Mouse (Mus musculus) T-helper 1 cell (primary cell): ENCODE measurements at regions not wholly inside any gene's neighbourhood (a gene's known extent, or its start where the extent isn't known, plus 50 kb on each side); places are given as distances from the start of the nearest gene placed in this dataset.

Experiments
- in situ Hi-C: fragments of 300-600 bp; cut with MboI, MseI; formaldehyde crosslinking; loops from one replicate; pipeline ENCODE4 v1.15.1; 2025; ENCODE audit warnings: high pct_unique_total_duplicates

DNA sequence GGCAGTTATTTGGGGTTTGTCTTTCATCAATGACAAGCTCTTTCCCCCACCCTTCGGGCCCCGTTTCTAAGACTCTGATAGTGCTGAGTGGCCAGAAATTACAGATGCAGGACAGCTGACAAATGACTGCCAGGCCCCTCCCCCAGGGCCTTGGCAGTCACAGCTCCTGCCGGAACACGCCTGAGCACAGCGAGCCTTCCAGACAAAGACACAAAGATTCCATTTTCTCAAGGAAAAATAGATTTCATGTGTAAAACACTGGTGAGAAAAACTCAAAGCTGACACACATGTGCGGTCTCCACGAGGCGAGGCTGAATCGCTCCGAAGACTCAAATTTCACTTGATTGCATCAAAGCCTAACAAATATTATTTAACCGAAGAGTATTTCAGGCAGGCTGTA, 247.6 kb downstream of the Ptprc start:
- in situ Hi-C loops, result no loop called here

- in situ Hi-C loops, result no loop called here
Observed at GRCm38 (mm10) chr1:137926326-137926725, 249.2 kb downstream of the Ptprc start.

- in situ Hi-C loops, result no loop called here
Observed at GRCm38 (mm10) chr1:137924156-137924555, 251.4 kb downstream of the Ptprc start.

DNA sequence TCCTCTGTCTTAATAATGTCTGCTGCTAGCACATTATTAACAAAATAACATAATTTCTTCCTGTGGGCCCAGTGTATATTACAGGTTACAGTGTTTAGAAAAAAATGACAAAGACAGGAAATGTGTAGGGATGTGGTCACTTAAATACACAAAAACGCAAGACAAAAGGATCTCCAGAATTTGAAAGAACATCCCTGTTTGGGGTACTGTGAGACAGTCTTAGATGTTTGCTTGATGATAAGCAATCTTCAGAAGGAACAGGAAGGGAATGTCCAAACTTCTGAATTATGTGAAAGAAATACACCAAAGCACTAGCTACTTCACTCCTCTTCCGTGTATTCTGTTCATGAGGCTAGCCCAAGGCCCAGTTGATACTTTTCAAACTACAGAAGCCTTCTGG, 251.8 kb downstream of the Ptprc start:
- in situ Hi-C loops, result no loop called here

GRCm38 (mm10) chr1:137922769-137923168, 252.7 kb downstream of the Ptprc start:
- in situ Hi-C loops, result no loop called here

- in situ Hi-C loops, result no loop called here
Observed at GRCm38 (mm10) chr1:137921592-137921991, 253.9 kb downstream of the Ptprc start.

- in situ Hi-C loops, result no loop called here
Observed at GRCm38 (mm10) chr1:137919739-137920563, 255.6 kb downstream of the Ptprc start.

DNA sequence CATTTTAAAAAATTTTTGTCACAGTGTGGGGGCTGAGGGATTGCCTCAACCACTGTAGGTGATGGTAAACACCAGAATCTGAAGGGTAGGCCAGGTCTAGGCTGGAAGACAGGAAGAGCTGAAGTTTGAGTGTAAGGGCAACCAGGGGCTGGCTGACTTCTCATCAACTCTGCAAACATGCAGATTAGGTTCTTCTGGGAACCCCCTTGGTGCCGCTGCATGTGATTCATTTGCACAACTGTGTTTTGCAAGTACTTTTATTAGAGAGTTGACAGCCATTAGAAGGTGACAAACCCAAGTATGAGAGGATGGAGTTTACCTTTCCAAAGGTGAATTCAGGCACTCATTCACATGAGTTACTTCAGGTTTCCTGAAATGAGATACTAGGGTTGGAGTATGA, 258.1 kb downstream of the Ptprc start:
- in situ Hi-C loops, result no loop called here

- in situ Hi-C loops, result loop anchor here (10.0 kb wide), 2 partner anchors 288 to 678 kb away; no protein-coding TSS in a partner anchor
Observed at GRCm38 (mm10) chr1:137906883-137907282, 268.6 kb downstream of the Ptprc start.

DNA sequence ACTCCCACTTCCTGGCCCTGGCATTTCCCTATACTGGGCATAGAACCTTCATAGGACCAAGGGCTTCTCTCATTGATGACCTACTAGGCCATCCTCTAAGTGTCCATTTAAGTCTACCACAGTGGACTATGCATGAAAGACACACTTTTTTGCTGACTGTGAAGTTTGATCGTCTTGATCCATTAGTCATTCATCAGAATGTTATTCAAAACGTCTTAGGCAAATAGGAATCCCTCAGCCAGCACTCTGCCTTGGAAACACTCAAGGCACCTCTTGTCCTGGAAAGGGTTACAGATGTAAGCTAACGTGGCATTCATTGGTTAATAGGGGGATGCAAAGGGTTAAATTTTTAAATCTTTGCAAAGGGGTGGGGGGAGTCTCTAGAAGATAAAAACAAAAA, 269.0 kb downstream of the Ptprc start:
- in situ Hi-C loops, result loop anchor here (10.0 kb wide), 2 partner anchors 288 to 678 kb away; no protein-coding TSS in a partner anchor

DNA sequence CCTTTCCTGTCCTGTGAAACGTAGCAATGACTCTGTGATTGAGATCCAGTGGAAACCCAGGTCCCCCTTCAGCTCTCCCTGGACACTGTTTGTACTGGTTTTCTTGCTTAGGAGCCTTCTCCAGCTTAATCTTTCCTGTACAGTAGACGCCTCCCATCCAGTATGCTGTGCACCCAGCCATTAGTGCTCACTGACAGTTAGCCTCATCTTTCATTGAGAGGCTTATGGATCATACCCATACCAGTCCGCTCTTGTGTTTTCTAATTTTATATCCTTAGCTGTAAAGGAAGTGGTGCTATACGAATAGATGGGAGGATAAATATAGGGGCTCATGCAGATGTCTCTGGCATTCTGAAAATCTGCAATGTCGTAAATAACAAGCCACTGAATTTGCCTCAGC, 269.9 kb downstream of the Ptprc start:
- in situ Hi-C loops, result loop anchor here (10.0 kb wide), 2 partner anchors 289 to 679 kb away; no protein-coding TSS in a partner anchor

GRCm38 (mm10) chr1:137903351-137903750, 272.2 kb downstream of the Ptprc start:
- in situ Hi-C loops, result loop anchor here (10.0 kb wide), 2 partner anchors 291 to 681 kb away; no protein-coding TSS in a partner anchor

- in situ Hi-C loops, result loop anchor here (10.0 kb wide), 2 partner anchors 292 to 682 kb away; no protein-coding TSS in a partner anchor
Observed at GRCm38 (mm10) chr1:137902859-137903258, 272.6 kb downstream of the Ptprc start.

- in situ Hi-C loops, result loop anchor here (10.0 kb wide), 2 partner anchors 293 to 683 kb away; no protein-coding TSS in a partner anchor
Observed at GRCm38 (mm10) chr1:137901996-137902395, 273.5 kb downstream of the Ptprc start.

DNA sequence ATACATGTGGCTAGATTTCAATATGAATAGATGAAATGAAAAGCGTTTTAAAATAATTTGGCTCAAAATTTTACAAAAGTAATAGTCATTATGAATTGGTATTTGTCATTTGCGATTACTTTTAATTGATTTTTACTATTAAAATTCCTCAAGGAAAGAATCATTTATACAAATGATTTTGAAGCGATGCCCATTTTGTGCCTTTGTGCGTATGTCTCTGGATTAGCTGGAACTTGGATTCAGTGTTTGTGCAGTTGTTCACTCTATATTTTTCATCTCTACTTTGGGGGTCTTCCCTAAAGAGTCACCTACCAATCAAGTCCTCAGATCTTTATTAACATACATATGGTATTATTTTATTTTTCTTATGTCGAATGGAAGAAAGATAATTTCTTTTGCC, 274.3 kb downstream of the Ptprc start:
- in situ Hi-C loops, result loop anchor here (10.0 kb wide), 2 partner anchors 294 to 684 kb away; no protein-coding TSS in a partner anchor

DNA sequence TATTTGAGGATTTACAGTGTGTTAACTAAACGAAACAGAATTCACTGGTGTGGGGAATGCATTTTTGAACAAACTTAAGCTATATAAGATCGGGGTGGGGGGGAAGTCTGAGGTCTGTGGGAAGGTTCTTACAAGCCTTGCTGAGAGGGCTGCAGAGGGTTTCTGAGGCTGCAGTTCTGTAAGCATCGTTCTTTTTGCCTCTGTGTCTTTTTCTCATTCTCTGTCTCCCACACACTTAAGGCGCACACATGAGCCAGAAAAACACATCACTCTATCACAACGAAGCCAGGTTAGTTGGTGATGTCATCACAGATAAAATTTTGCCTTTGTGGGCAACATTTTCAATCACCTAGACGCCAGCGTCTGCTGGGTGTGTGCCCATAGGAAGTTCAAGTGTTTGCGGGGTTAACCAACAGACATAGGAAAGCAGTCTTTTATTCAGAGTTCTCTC, 274.9 kb downstream of the Ptprc start:
- in situ Hi-C loops, result loop anchor here (10.0 kb wide), 2 partner anchors 294 to 684 kb away; no protein-coding TSS in a partner anchor

DNA sequence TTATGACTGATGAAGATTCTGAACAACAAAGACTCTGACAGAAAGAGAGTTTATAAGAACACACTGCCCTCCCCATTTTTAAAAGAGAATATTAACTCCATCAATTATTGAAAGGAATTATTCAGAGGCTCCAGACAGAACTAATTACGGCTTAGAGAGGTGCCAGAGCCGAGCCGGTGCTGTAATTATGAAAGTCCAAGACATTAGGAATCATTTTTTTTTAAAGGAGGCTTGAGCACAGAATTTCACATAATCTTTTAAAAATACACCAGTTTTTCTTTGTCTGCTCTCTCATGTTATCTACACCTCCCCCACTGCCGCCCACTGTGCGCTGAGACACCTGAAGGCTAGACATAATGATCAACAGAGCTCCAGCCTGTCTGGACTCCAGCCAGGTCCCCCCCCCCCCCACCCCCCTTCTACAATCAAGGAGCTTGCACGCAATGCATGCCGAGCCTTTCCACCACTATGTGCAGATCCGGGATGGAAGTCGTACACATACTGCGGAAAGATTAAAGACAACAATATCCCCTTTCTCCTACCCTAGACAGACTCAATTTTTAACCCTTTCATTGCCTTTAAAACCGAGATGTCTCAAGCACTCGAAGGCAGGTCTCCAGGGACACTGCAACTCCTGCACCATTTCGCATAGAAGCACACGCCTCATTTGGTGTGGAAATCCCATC, 275.4 kb downstream of the Ptprc start:
- in situ Hi-C loops, result loop anchor here (10.0 kb wide), 2 partner anchors 295 to 685 kb away; no protein-coding TSS in a partner anchor

- in situ Hi-C loops, result no loop called here
Observed at GRCm38 (mm10) chr1:137899305-137899704, 276.2 kb downstream of the Ptprc start.

DNA sequence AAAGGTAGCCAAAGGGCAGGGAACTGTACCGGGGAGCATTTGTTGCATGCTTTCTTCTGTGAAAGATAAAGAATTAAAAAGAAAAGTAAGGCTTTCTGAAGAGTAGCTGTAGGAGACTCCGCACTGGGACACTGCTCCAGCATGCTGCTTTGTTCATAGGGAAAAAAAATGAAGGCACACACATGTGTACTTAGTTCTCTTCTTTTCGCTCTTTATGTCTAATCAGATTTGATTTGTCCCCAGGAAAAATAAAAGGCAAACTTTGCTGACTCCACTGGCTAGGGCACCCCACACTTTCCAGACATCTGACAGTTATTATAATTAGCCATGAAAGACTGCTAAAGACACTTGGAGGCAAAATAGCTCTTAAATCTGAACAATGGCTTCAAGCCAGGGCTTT, 276.6 kb downstream of the Ptprc start:
- in situ Hi-C loops, result no loop called here

- in situ Hi-C loops, result no loop called here
Observed at GRCm38 (mm10) chr1:137898397-137898796, 277.1 kb downstream of the Ptprc start.

DNA sequence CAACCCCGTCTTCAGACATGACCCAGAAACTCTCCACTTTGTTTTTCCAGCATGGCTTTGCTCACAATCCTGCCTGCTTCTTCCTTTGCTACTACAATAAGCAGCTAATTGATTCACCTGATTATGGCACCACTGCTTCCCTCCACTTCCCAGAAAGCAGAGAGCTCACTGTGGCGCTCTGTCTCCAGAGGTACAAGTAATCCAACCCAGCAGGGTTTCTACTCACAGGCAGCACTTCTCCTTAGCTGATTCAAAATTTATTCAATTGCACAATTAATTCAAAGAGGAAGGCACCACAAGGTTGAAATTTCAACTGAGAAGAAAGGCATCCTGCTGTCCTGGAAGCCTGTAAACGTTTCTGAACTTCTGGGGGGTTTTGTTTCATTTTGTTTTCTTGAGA, 293.9 kb downstream of the Ptprc start:
- in situ Hi-C loops, result no loop called here

- in situ Hi-C loops, result no loop called here
Observed at GRCm38 (mm10) chr1:137874361-137874760, 301.1 kb downstream of the Ptprc start.
